Mouse (Mus musculus) forebrain, embryonic 16.5 days (tissue): ENCODE data around the gene Cytip. TPM values are rescaled to one million over a fixed set of nuclear protein-coding genes. Genes with fewer than 3 reads are reported as not detected.

ENCODE experiments used
- ATAC-seq: fragments of 200-750 bp; cut with Nextera tagmentation; 2 replicates; pipeline ENCODE4 v1.8.0; 2017; ENCODE audit warnings: mild to moderate bottlenecking, moderate library complexity
- H3K27ac ChIP-seq: fragments of 300-500 bp; sonication (generic); 2 replicates; pipeline ENCODE4 v1.5.1; 2014; ENCODE audit warnings: low read length, control low read depth
- H3K27me3 ChIP-seq: fragments of 300-500 bp; sonication (generic); replicated peaks from 2 replicates; pipeline ENCODE4 v1.6.1; 2014; ENCODE audit warnings: low read length; ENCODE audit not compliant: control insufficient read depth, insufficient read depth
- H3K36me3 ChIP-seq: fragments of 300-500 bp; sonication (generic); 2 replicates; pipeline ENCODE4 v1.6.1; 2014; ENCODE audit not compliant: control insufficient read depth, insufficient read depth
- H3K4me1 ChIP-seq: fragments of 300-500 bp; sonication (generic); replicated peaks from 2 replicates; pipeline ENCODE4 v1.6.1; 2014; ENCODE audit warnings: low read length; ENCODE audit not compliant: control insufficient read depth, insufficient read depth
- H3K4me2 ChIP-seq: fragments of 300-500 bp; sonication (generic); 2 replicates; pipeline ENCODE4 v1.6.1; 2014; ENCODE audit warnings: mild to moderate bottlenecking, low read length, control low read depth
- H3K4me3 ChIP-seq: fragments of 300-500 bp; sonication (generic); replicated peaks from 2 replicates; pipeline ENCODE4 v1.5.1; 2014; ENCODE audit warnings: mild to moderate bottlenecking, low read length, control low read depth
- H3K9ac ChIP-seq: fragments of 300-500 bp; sonication (generic); replicated peaks from 2 replicates; pipeline ENCODE4 v1.6.1; 2014; ENCODE audit warnings: low read depth, low read length, control low read depth
- H3K9me3 ChIP-seq: fragments of 300-500 bp; sonication (generic); 2 replicates; pipeline ENCODE4 v1.6.1; 2016; ENCODE audit warnings: low read length; ENCODE audit not compliant: control insufficient read depth
- WGBS: fragments of 180-500 bp; shearing (Covaris S2); extraction: QIAGEN DNeasy Blood & Tissue Kit; methylation state at CpG from one replicate; pipeline ENCODE4 v1.1.7; 2014; 5-methylcytosine and 5-hydroxymethylcytosine counted together
- polyA plus RNA-seq: library from polyadenylated mRNA; unstranded; fragments of >200 nt; fragmentation: Nextera tagmentation; extraction: Ambion mirVana; gene quantifications from 2 replicates; pipeline ENCODE4 v1.2.1, GENCODE M21; 2015

Cytip gene
- polyA plus RNA-seq, 1 experiment from 2014 or later: 0.11 TPM

DNA sequence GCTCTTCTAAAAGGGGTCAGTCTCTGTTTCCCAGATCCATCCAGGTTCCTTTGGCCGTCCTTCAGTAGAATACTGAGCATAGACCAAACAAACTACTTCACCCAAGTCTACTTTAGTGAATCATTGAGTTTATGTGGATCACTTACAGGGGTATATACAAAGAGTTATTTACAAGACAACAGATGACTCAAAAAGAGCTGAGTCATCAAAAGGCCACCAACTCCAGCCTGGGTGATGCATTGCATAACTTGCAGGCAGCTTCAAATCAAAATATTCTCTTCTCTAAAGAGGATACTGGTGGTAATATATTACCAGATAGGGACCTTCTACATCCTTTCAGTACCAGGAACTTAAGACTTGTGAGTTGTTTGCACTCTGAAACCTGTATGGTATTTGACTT lies 108.9 kb downstream of the Cytip start:
- Histone ChIP-seq H3K36me3 (no peaks in the 10 kb centered on the region), H3K4me2 (no peak overlapping the region), H3K9ac (no peak overlapping the region), H3K9me3 (no peaks in the 10 kb centered on the region), H3K27me3 (no peaks in the 10 kb centered on the region), H3K4me1 (no peaks in the 10 kb centered on the region), H3K4me3 (no peak overlapping the region), H3K27ac (no peak overlapping the region)
- WGBS: 85% methylated on average over 1 of the region's 1 CpGs
- no peak for ATAC-seq

DNA sequence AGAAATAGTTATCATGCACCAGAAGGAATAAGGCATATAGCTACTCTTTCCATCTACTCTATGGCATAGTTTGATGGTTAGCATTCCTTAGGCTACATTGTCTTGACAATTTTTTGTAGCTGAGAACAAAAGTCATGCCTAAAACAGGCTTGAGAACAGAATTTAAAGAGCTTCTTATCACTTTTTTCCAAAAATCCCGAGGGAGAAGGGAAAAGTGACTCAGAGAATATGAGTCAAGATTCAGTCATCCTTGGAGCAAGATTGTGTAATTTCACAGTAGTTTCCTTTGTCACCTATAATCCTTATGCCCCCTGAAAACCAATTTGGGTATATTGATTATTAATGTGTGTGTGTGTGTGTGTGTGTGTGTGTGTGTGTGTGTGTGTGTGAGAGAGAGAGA lies 115.5 kb downstream of the Cytip start:
- Histone ChIP-seq H3K4me2 (no peak overlapping the region), H3K36me3 (no peaks in the 10 kb centered on the region), H3K9me3 (no peaks in the 10 kb centered on the region), H3K4me1 (no peaks in the 10 kb centered on the region), H3K27me3 (no peaks in the 10 kb centered on the region), H3K27ac (no peak overlapping the region), H3K4me3 (no peak overlapping the region), H3K9ac (no peak overlapping the region)
- ATAC-seq: no peak
- 61% methylated on average over 1 of the region's 1 CpGs for WGBS

Other genes starting within 250 kb of the Cytip start
- 0.06 and 0.09 TPM in 2 replicates for gene Galnt5, start 197.6 kb downstream of the Cytip start, polyA plus RNA-seq
- 1.7 and 2.6 TPM in 2 replicates for gene Ermn, start 142.7 kb downstream of the Cytip start, polyA plus RNA-seq
- 2.5 TPM in 2 replicates for gene Acvr1c, start 162.4 kb upstream of the Cytip start, polyA plus RNA-seq